Mouse (Mus musculus) erythroblast, embryonic 14.5 days (primary cell): Measurements from ENCODE around the gene Dand5.

Experiments used
- GATA1 ChIP-seq: IDR thresholded peaks from 2 replicates; pipeline ENCODE4 v1.6.1; 2012; ENCODE audit warnings: low read length, inconsistent platforms, mixed read lengths
- TAL1 ChIP-seq: IDR thresholded peaks from 3 replicates; pipeline ENCODE4 v1.6.1; 2012; ENCODE audit warnings: low read length, inconsistent platforms, mixed read lengths

GRCm38 (mm10) chr8:84847684-84848435, 25.2 kb upstream of the Dand5 start:
- no peak for TF ChIP-seq GATA1
- no peak for TF ChIP-seq TAL1
